Mouse (Mus musculus) v-Abl transformed pro-B cells (cell line): Measurements from ENCODE around the gene Hectd1.

Source experiments
- in situ Hi-C, 2 experiments: fragments of 400-800 bp; cut with MboI; formaldehyde crosslinking; loops; one replicate each; pipeline ENCODE4 v1.15.1; 2025; ENCODE audit not compliant: unreplicated experiment in 2 of 2

Hectd1 gene

DNA sequence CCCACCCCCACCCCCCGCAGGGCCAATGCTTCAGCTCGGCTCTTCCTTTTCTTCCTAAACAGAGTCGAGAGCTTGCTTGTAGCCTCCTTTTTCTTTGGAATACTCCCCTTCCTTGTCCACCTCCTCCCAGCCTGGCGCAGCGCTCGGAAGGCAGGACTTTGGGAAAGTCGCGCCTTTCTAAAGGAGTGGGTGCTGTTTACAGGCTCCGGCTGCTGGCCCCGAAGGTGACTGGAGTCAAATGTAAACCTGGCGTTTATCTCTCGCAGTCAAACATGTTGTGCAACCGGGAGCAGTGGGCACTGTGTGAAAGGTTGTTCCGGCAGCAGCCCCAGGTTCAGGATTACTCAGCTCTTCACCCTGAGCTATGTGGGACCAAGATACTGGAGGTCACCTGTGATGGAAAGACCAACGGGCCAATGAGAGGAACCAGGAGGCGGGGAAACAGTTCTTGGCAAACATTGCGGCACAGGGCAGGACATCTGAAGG is 15.5 kb upstream of the Hectd1 start:
- in situ Hi-C loops, result loop anchor here (10.0 to 25.0 kb wide), 2 partner anchors 760 to 767 kb away; no protein-coding TSS in a partner anchor

- in situ Hi-C loops, result loop anchor here (10.0 to 25.0 kb wide), 2 partner anchors 761 to 768 kb away; no protein-coding TSS in a partner anchor
Measured at GRCm38 (mm10) chr12:51843576-51844520, 14.5 kb upstream of the Hectd1 start.

- in situ Hi-C loops, result loop anchor here (10.0 to 25.0 kb wide), 2 partner anchors 763 to 770 kb away; no protein-coding TSS in a partner anchor
Measured at GRCm38 (mm10) chr12:51842081-51842864, 12.9 kb upstream of the Hectd1 start.

DNA sequence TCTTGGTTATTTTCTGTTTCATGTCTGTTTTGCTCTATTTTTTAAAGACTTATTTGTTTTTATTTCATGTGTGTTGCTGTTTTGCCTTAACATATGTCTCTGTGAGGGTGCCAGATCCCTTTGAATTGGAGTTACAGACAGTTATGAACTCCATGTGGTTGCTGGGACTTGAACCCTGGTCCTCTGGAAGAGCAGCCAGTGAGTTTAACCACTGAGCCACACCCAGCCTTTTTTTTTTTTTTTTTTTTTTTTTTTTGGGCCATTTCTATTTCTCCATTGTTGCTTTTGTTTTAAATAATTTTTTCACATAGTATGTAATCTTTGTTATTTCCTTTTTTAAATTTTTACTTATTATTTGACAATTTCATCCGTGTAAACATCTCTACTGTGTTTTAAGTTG is 10.5 kb upstream of the Hectd1 start:
- in situ Hi-C loops, result loop anchor here (10.0 to 25.0 kb wide), 2 partner anchors 765 to 772 kb away; no protein-coding TSS in a partner anchor

DNA sequence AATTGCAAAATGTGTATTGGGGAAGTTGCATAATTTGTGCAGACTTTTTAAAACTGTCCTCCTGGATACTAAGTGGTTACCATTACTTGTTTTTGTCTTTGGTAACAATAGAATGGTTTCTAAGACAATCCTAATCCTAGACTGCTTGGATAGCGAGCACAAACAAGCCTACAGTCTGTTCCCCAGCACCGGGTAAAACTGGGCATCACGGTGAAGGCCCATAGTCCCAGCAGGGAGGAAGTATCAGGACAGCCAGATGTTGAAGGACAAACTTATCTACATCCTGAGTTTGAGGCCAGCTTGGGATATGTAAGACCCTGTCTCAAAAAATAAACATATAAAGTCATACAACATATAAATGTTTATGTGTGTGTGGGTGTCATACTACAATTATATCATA is 5.9 kb upstream of the Hectd1 start:
- in situ Hi-C loops, result loop anchor here in 1 of 2 experiments (25.0 kb wide), 1 partner anchor 777 kb away; no protein-coding TSS in a partner anchor

DNA sequence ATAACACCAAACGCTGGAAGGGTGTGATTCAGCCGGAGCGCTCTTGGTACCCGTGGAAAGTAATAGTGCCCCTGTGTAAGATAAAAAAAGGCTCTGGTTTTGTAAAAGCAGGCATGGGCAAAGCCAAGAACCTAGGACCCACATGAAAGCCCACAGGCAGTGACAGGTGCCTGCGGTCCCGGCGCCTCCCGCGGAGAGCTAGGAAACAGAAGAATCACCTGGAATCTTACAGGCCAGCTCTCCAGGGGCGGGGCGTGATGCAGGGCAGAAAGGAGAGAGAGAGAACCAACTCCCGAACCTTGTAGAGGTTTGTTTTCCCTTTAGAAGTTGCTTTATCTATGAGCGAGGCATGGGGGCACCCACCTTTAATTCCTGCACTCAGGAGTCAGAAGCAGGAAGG is 2.6 kb upstream of the Hectd1 start:
- in situ Hi-C loops, result loop anchor here in 1 of 2 experiments (25.0 kb wide), 1 partner anchor 780 kb away; no protein-coding TSS in a partner anchor

GRCm38 (mm10) chr12:51831296-51831695 is 2.0 kb upstream of the Hectd1 start:
- in situ Hi-C loops, result loop anchor here in 1 of 2 experiments (25.0 kb wide), 1 partner anchor 781 kb away; no protein-coding TSS in a partner anchor

GRCm38 (mm10) chr12:51830671-51831070 is 1.3 kb upstream of the Hectd1 start:
- in situ Hi-C loops, result loop anchor here in 1 of 2 experiments (25.0 kb wide), 1 partner anchor 782 kb away; no protein-coding TSS in a partner anchor

DNA sequence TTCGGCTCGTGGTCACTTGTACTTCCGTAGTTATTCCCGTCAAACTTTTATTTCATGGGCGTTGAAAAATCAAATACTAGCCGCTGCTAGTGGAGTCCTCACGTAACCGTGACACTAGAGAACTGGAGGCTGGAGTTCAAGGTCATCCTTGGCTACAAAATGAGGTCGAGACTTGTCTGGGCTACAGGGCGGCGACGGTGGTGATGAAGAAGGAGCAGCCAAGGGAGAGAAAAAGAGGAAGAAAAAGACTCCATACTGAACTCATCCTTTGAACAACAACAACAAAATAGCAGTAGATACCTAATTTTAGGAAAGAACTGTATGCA is 704 bp upstream of the Hectd1 start:
- in situ Hi-C loops, result loop anchor here in 1 of 2 experiments (25.0 kb wide), 1 partner anchor 782 kb away; no protein-coding TSS in a partner anchor

GRCm38 (mm10) chr12:51828716-51829289 is 533 bp downstream of the Hectd1 start:
- in situ Hi-C loops, result loop anchor here (5.0 to 25.0 kb wide), 4 partner anchors 58 to 783 kb away; partner anchors contain the start of gene Heatr5a (in 1 of the 2)

DNA sequence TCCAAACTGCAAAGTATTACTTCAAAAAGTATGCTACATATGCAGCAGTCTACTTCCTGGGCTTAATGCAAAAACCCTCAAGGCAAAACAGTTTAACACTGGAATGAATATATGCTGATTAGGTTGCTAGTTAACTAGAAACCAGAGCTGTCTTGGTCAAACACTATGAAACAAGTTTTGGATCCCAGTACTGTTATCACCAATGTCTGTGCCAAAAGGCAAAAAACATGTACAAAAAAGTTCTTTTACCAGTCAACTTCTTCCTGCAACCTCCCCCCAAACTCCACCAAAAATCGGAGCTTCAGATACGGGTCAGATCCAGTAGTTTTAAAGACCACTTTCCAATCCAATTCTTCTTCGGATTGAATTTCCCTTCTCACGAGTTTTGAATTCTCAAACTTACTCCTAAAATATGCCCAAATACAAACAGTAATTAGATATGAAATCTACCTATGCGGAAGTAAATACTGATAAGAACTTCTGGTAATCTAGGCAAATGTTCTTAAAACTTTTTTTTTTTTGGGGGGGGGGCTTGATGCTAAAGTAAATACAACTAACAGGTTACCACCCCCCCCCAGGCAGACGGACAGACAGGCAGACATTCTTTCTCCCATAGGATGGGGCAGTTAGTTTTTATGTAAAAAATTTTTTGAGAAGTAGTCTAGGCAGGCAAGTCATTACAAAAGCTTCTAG is 1.2 kb downstream of the Hectd1 start:
- in situ Hi-C loops, result loop anchor here (5.0 to 25.0 kb wide), 4 partner anchors 59 to 784 kb away; partner anchors contain the start of gene Heatr5a (in 1 of the 2)

DNA sequence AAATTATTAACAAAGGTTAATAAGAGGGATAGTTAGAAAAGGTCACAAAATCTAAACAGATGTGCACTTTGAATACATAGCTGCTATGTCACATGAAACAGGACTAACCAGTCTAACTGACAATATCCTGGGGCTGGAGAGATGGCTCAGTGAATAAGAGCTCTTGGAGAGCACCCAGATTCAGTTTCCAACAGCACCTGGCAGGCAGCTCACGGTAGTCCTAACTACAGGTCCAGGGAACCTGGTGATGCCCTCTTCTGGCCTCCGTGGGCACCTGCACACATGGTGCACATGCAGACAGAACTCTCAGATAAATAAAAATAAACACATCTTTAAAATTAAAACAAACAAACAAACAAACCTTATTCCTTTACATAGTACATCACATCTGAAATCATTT is 4.0 kb downstream of the Hectd1 start:
- in situ Hi-C loops, result loop anchor here (5.0 to 25.0 kb wide), 4 partner anchors 62 to 787 kb away; partner anchors contain the start of gene Heatr5a (in 1 of the 2)

- in situ Hi-C loops, result loop anchor here in 1 of 2 experiments (10.0 to 25.0 kb wide), 2 partner anchors 151 to 1014 kb away; partner anchors contain the start of gene Heatr5a
Measured at GRCm38 (mm10) chr12:51823311-51823710, 6.0 kb downstream of the Hectd1 start.

DNA sequence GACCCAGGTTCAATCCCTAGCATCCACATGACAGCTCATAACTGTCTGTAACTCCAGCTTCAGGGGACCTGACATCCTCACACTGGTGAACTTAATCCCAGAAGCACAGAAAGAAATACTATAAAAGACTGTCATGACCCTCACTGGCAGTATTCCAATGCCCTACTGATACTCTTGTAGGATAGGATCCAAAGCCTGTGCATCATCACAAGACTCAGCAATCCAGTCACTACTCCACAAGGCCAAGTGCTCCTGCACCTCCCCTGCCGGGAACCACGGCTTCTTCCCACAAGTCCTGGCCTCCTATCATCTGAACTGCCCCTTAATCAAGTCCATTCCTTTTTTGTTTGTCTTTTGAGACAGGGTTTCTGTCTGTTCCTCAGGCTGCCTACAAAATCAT is 6.5 kb downstream of the Hectd1 start:
- in situ Hi-C loops, result loop anchor here in 1 of 2 experiments (10.0 to 25.0 kb wide), 2 partner anchors 152 to 1014 kb away; partner anchors contain the start of gene Heatr5a

GRCm38 (mm10) chr12:51822236-51822635 is 7.1 kb downstream of the Hectd1 start:
- in situ Hi-C loops, result loop anchor here in 1 of 2 experiments (10.0 to 25.0 kb wide), 2 partner anchors 153 to 1015 kb away; partner anchors contain the start of gene Heatr5a

- in situ Hi-C loops, result loop anchor here in 1 of 2 experiments (10.0 to 25.0 kb wide), 2 partner anchors 154 to 1016 kb away; partner anchors contain the start of gene Heatr5a
Measured at GRCm38 (mm10) chr12:51821256-51821655, 8.1 kb downstream of the Hectd1 start.

- in situ Hi-C loops, result loop anchor here in 1 of 2 experiments (10.0 to 25.0 kb wide), 2 partner anchors 155 to 1017 kb away; partner anchors contain the start of gene Heatr5a
Measured at GRCm38 (mm10) chr12:51819951-51820498, 9.3 kb downstream of the Hectd1 start.
